Mouse (Mus musculus) G1E (cell line): Measurements from ENCODE around the gene Brk1.

ENCODE experiments used
- CTCF ChIP-seq: IDR thresholded peaks from 2 replicates; pipeline ENCODE4 v1.5.1; 2012; ENCODE audit warnings: low read depth, low read length, inconsistent platforms, mixed read lengths
- GATA1 ChIP-seq: IDR thresholded peaks from 2 replicates; pipeline ENCODE4 v1.6.1; 2012; ENCODE audit warnings: borderline replicate concordance, low read length, inconsistent platforms, mixed read lengths
- GATA2 ChIP-seq: IDR thresholded peaks from 2 replicates; pipeline ENCODE4 v1.6.1; 2012; ENCODE audit warnings: low read depth, low read length, inconsistent platforms, borderline replicate concordance
- POLR2AphosphoS5 ChIP-seq: IDR thresholded peaks from 2 replicates; pipeline ENCODE4 v1.6.1; 2012; ENCODE audit warnings: low read depth, low read length, inconsistent platforms; ENCODE audit not compliant: insufficient replicate concordance
- TAL1 ChIP-seq: conservative IDR thresholded peaks from 2 replicates; pipeline ENCODE4 v1.6.1; 2012; ENCODE audit warnings: low read depth, low read length, inconsistent platforms, mixed read lengths

- no peak for TF ChIP-seq CTCF
- no peak for TF ChIP-seq TAL1
- no peak for TF ChIP-seq GATA1
- TF ChIP-seq GATA2 = no peak
- no peak for TF ChIP-seq POLR2AphosphoS5
These were observed 11.9 kb upstream of the Brk1 start for GRCm38 (mm10) chr6:113592637-113593036.
